ENCODE assay signal across 26 mouse cellular contexts in genomic region chr11:112910309-112910708, GRCm38 (mm10).
A peak's percentile ranks its signal among the peaks of the same experiment; 100 is the strongest.
DNase-seq lines count a peak whose midpoint lies in the region; ATAC-seq and TF ChIP-seq lines count a peak whose summit lies in the region.
"Had no signal": no experiment of that assay in that cellular context is flagged by ENCODE, and none has a peak within 500 bp of the region (broad histone marks: within the 10 kb centered on the region; RNA-seq: fewer than 3 reads in every experiment).

No protein-coding gene starts in this region.

- no peak overlapping the region for H3K4me3 ChIP-seq in stomach, embryonic 15.5 days (replicated peaks)
- H3K4me3 ChIP-seq in stomach, postnatal 0 days (ENCODE audit: low read depth, low read length): no peak overlapping the region
- H3K4me3 ChIP-seq in intestine, embryonic 16.5 days (ENCODE audit: low read length): peak overlapping the region; percentile 27
- no peak overlapping the region for H3K4me3 ChIP-seq in stomach, embryonic 16.5 days (replicated peaks; ENCODE audit: low read length)
- H3K4me3 ChIP-seq: embryonic facial prominence, embryonic 10.5 days; embryonic facial prominence, embryonic 12.5 days; forebrain, embryonic 13.5 days; forebrain, embryonic 15.5 days had no signal

- H3K27ac ChIP-seq in stomach, embryonic 15.5 days: peak overlapping the region; percentile 33; the same call in 1 of the 2 replicates
- H3K27ac ChIP-seq in stomach, postnatal 0 days (replicated peaks): no peak overlapping the region
- peak overlapping the region; percentile 87 for H3K27ac ChIP-seq in intestine, embryonic 16.5 days (ENCODE audit: low read length)
- H3K27ac ChIP-seq in stomach, embryonic 16.5 days (ENCODE audit: low read length): no peak overlapping the region
- H3K27ac ChIP-seq: embryonic facial prominence, embryonic 10.5 days; embryonic facial prominence, embryonic 12.5 days; forebrain, embryonic 13.5 days; forebrain, embryonic 15.5 days had no signal

- no peak overlapping the region for H3K9ac ChIP-seq in stomach, embryonic 15.5 days
- no peak overlapping the region for H3K9ac ChIP-seq in stomach, postnatal 0 days (ENCODE audit: low read length)
- peak overlapping the region; percentile 46 for H3K9ac ChIP-seq in intestine, embryonic 16.5 days (ENCODE audit: low read depth, low read length)
- no peak overlapping the region for H3K9ac ChIP-seq in stomach, embryonic 16.5 days (ENCODE audit: low read length)
- H3K9ac ChIP-seq: embryonic facial prominence, embryonic 12.5 days; forebrain, embryonic 13.5 days; forebrain, embryonic 15.5 days had no signal

- no peaks in the 10 kb centered on the region for H3K4me1 ChIP-seq in stomach, embryonic 15.5 days
- no peaks in the 10 kb centered on the region for H3K4me1 ChIP-seq in stomach, postnatal 0 days (replicated peaks; ENCODE audit: control insufficient read depth, insufficient read depth)
- no peaks in the 10 kb centered on the region for H3K4me1 ChIP-seq in intestine, embryonic 16.5 days (ENCODE audit: control insufficient read depth, insufficient read depth, low read length)
- 0 out of 2 replicates have a peak, but pooled peaks cover 6% of the 10 kb centered on the region for H3K4me1 ChIP-seq in stomach, embryonic 16.5 days (ENCODE audit: control insufficient read depth, insufficient read depth, low read length)
- H3K4me1 ChIP-seq: embryonic facial prominence, embryonic 10.5 days; embryonic facial prominence, embryonic 12.5 days; forebrain, embryonic 13.5 days; forebrain, embryonic 15.5 days had no signal

- H3K36me3 ChIP-seq in stomach, embryonic 15.5 days: no peaks in the 10 kb centered on the region
- H3K36me3 ChIP-seq in stomach, postnatal 0 days (ENCODE audit: control insufficient read depth, insufficient read depth, low read length): no peaks in the 10 kb centered on the region
- no peaks in the 10 kb centered on the region for H3K36me3 ChIP-seq in intestine, embryonic 16.5 days (ENCODE audit: control insufficient read depth, insufficient read depth, low read length)
- H3K36me3 ChIP-seq in stomach, embryonic 16.5 days (ENCODE audit: control insufficient read depth, insufficient read depth, low read length): no peaks in the 10 kb centered on the region
- H3K36me3 ChIP-seq: embryonic facial prominence, embryonic 10.5 days; embryonic facial prominence, embryonic 12.5 days; forebrain, embryonic 15.5 days; G1E had no signal

- 52% methylated on average over 5 of the region's 5 CpGs for WGBS in stomach, embryonic 15.5 days
- 55% methylated on average over 5 of the region's 5 CpGs for WGBS in stomach, postnatal 0 days
- 58% methylated on average over 5 of the region's 5 CpGs for WGBS in intestine, embryonic 16.5 days
- 34% methylated on average over 5 of the region's 5 CpGs for WGBS in large intestine, adult 2 months
- WGBS in stomach, embryonic 16.5 days: 53% methylated on average over 5 of the region's 5 CpGs

- H3K27me3 ChIP-seq in stomach, embryonic 15.5 days (replicated peaks): no peaks in the 10 kb centered on the region
- H3K27me3 ChIP-seq in stomach, postnatal 0 days (ENCODE audit: control insufficient read depth, insufficient read depth, low read length): no peaks in the 10 kb centered on the region
- no peaks in the 10 kb centered on the region for H3K27me3 ChIP-seq in intestine, embryonic 16.5 days (replicated peaks; ENCODE audit: control insufficient read depth, insufficient read depth, low read length)
- no peaks in the 10 kb centered on the region for H3K27me3 ChIP-seq in stomach, embryonic 16.5 days (ENCODE audit: control insufficient read depth, insufficient read depth, low read length)
- H3K27me3 ChIP-seq: CH12.LX; forebrain, embryonic 13.5 days; forebrain, embryonic 15.5 days; Patski had no signal

- H3K4me2 ChIP-seq in stomach, embryonic 15.5 days: no peak overlapping the region
- H3K4me2 ChIP-seq in stomach, postnatal 0 days (replicated peaks; ENCODE audit: low read depth): no peak overlapping the region
- peak overlapping the region; percentile 35 for H3K4me2 ChIP-seq in intestine, embryonic 16.5 days (ENCODE audit: low read depth, low read length)
- H3K4me2 ChIP-seq in stomach, embryonic 16.5 days (ENCODE audit: low read depth, low read length): no peak overlapping the region
- H3K4me2 ChIP-seq: embryonic facial prominence, embryonic 12.5 days; forebrain, embryonic 13.5 days; forebrain, embryonic 15.5 days had no signal

- no peaks in the 10 kb centered on the region for H3K9me3 ChIP-seq in stomach, embryonic 15.5 days
- no peaks in the 10 kb centered on the region for H3K9me3 ChIP-seq in stomach, postnatal 0 days (ENCODE audit: control insufficient read depth, low read length)
- H3K9me3 ChIP-seq in intestine, embryonic 16.5 days (ENCODE audit: control insufficient read depth, low read length): no peaks in the 10 kb centered on the region
- H3K9me3 ChIP-seq in stomach, embryonic 16.5 days (replicated peaks; ENCODE audit: control insufficient read depth, low read length): no peaks in the 10 kb centered on the region
- H3K9me3 ChIP-seq: embryonic facial prominence, embryonic 10.5 days; embryonic facial prominence, embryonic 12.5 days; forebrain, embryonic 13.5 days; forebrain, embryonic 15.5 days had no signal

- no peak for ATAC-seq in stomach, embryonic 15.5 days (ENCODE audit: insufficient read depth, low FRiP score, low read depth)
- no peak for ATAC-seq in stomach, postnatal 0 days (ENCODE audit: low FRiP score, low TSS enrichment)
- ATAC-seq in intestine, embryonic 16.5 days: peak; percentile 98
- ATAC-seq in stomach, embryonic 16.5 days (ENCODE audit: insufficient read depth, low FRiP score): peak; percentile 53; the same call in 1 of the 2 replicates
- ATAC-seq: activated CD4-positive, CD25-positive, alpha-beta regulatory T cell, adult 4 months; CD4-positive, CD25-positive, alpha-beta regulatory T cell, adult 4 months; forebrain, embryonic 13.5 days; forebrain, embryonic 15.5 days; Patski had no signal

- TF ChIP-seq EP300 in stomach, postnatal 0 days (optimal IDR thresholded peaks at IDR 0.05): no peak

- intact Hi-C loops in heart, postnatal 14 days (cut with DNase I): no loop called here
- intact Hi-C loops in gastrocnemius, postnatal 36 days (cut with DNase I): no loop called here

- no peak for TF ChIP-seq CTCF in stomach, postnatal 0 days (IDR thresholded peaks at IDR 0.05; ENCODE audit: low read depth)

- DNase-seq in stomach, postnatal 0 days (ENCODE audit: low spot score): no peak
- peak; percentile 81 for DNase-seq in large intestine, adult 2 months (ENCODE audit: low read depth, low spot score)
- no peak for DNase-seq in adrenal gland, postnatal 36 days
- DNase-seq in heart, postnatal 14 days: no peak
- DNase-seq in gastrocnemius, postnatal 36 days: no peak
- DNase-seq: adrenal gland, adult 8-10 months; adrenal gland, postnatal 14 days; B cell, adult 2 months; cerebellum, adult 11 months; cerebellum, adult 18-20 months; cerebellum, adult 8-10 months; cerebellum, adult 9-11 months; cerebellum, postnatal 14 days; cerebellum, postnatal 36 days had no signal

Comparison
In these comparisons a context has a peak if more than half of its experiments do, and no peak if none do; other contexts are left out.
1. ATAC-seq: peak in intestine, embryonic 16.5 days (single experiment) and stomach, embryonic 16.5 days (single experiment); none in stomach, embryonic 15.5 days (single experiment) and stomach, postnatal 0 days (single experiment).
2. H3K27ac ChIP-seq: peak in stomach, embryonic 15.5 days (single experiment) and intestine, embryonic 16.5 days (single experiment); none in stomach, postnatal 0 days (single experiment) and stomach, embryonic 16.5 days (single experiment).